Mouse (Mus musculus): ENCODE results near the gene Slc36a1.

- TF ChIP-seq EP300 (optimal IDR thresholded peaks at IDR 0.05), result no peak
- no peak for TF ChIP-seq CTCF (IDR thresholded peaks at IDR 0.05; ENCODE audit: low read depth)
These were observed 24.3 kb upstream of the Slc36a1 start for GRCm38 (mm10) chr11:55179856-55180255.

Measured in stomach, postnatal 0 days (tissue).